Mouse (Mus musculus): ENCODE data around the gene Capzb. TPM values are rescaled to one million over a fixed set of nuclear protein-coding genes. Genes with fewer than 3 reads are reported as not detected.

The Capzb gene
- polyA plus RNA-seq, 1 experiment from 2014 or later = 324 TPM

GRCm38 (mm10) chr4:139309651-139310050 lies 117.0 kb downstream of the Capzb start:
- peaks cover 30% of the 10 kb centered on the region for H3K36me3 ChIP-seq
- no peak for ATAC-seq
- H3K4me3 ChIP-seq (replicated peaks) = peak overlapping the region; percentile 88
- WGBS = 16% methylated on average over 6 of the region's 6 CpGs
- no peaks in the 10 kb centered on the region for H3K9me3 ChIP-seq
- H3K4me1 ChIP-seq (replicated peaks) = peaks cover 24% of the 10 kb centered on the region
- H3K4me2 ChIP-seq (replicated peaks) = peak overlapping the region; percentile 97
- H3K9ac ChIP-seq (replicated peaks) = peak overlapping the region; percentile 91
- peaks cover 5% of the 10 kb centered on the region; the same call in 1 of the 2 replicates for H3K27me3 ChIP-seq
- H3K27ac ChIP-seq = no peak overlapping the region

DNA sequence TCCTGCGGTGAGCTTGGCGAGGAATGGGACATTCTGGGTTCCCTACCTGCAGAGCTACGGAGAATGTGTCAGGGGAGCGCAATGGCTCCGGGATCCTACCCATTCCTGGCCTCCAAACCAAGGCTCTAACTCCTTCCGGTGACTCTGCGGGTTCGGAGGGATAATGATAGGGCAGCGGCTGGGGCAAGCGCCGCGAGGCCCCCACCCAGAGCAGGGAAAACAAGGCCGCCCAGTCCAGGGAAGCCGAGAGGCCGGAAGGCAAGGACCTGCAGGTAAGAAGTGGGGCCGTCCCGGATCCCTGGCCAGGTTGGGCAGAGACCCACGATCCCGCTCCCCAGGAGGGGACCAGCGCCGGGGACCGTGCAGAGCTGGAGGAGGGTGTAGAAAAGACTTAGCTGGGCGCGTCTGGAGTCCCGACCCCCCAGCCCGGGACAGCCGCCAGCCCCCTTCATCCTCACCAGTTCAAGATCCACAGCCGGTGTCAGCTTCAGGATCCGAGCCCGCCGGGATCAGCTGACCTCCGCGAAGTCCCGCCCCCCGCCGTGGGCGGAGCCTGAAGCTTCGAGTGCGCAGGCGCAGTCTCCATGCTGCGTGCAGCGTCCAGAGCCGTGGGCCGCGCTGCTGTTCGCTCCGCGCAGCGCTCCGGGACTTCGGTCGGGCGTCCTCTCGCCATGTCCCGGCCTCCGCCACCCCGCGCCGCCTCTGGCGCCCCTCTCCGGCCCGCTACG lies 117.6 kb downstream of the Capzb start, which contains the start of the genes Pqlc2 and Akr7a5:
Gene Pqlc2 (minus strand): TSS at position 538 of the 728 bp plus-strand sequence.
Gene Akr7a5 (plus strand): TSS at position 574 of the 728 bp plus-strand sequence.
- H3K27ac ChIP-seq = peak within 1 kb of the TSS; percentile 52
- H3K9me3 ChIP-seq = no peaks in the 10 kb centered on the region
- peaks cover 30% of the 10 kb centered on the region for H3K36me3 ChIP-seq
- WGBS = under 1% methylated on average over 63 of the region's 63 CpGs
- peaks cover 5% of the 10 kb centered on the region; the same call in 1 of the 2 replicates for H3K27me3 ChIP-seq
- H3K4me1 ChIP-seq (replicated peaks) = peaks cover 24% of the 10 kb centered on the region
- peak within 1 kb of the TSS; percentile 91 for H3K9ac ChIP-seq (replicated peaks)
- peak; percentile 94 for ATAC-seq
- peak within 1 kb of the TSS; percentile 88 for H3K4me3 ChIP-seq (replicated peaks)
- peak within 1 kb of the TSS; percentile 97 for H3K4me2 ChIP-seq (replicated peaks)

- WGBS = under 1% methylated on average over 53 of the region's 53 CpGs
- peaks cover 32% of the 10 kb centered on the region for H3K36me3 ChIP-seq
- no peak; the same call in 1 of the 2 replicates for ATAC-seq
Observed at GRCm38 (mm10) chr4:139310899-139311701, 118.4 kb downstream of the Capzb start.

GRCm38 (mm10) chr4:139311707-139312106 lies 119.0 kb downstream of the Capzb start:
- Histone ChIP-seq H3K9ac (replicated peaks) (peak overlapping the region; percentile 91), H3K27ac (no peak overlapping the region), H3K4me1 (replicated peaks) (peaks cover 24% of the 10 kb centered on the region), H3K9me3 (no peaks in the 10 kb centered on the region), H3K36me3 (peaks cover 30% of the 10 kb centered on the region), H3K4me3 (replicated peaks) (peak overlapping the region; percentile 88), H3K4me2 (replicated peaks) (peak overlapping the region; percentile 97), H3K27me3 (peaks cover 5% of the 10 kb centered on the region; the same call in 1 of the 2 replicates)
- WGBS = 15% methylated on average over 14 of the region's 14 CpGs
- no peak for ATAC-seq

More at GRCm38 (mm10) chr4:139310899-139311701, 118.4 kb downstream of the Capzb start:
- Histone ChIP-seq H3K9me3 (no peaks in the 10 kb centered on the region), H3K4me2 (replicated peaks) (peak overlapping the region; percentile 97), H3K4me1 (replicated peaks) (peaks cover 24% of the 10 kb centered on the region), H3K27ac (peak overlapping the region; percentile 49), H3K4me3 (replicated peaks) (peak overlapping the region; percentile 88), H3K27me3 (peaks cover 5% of the 10 kb centered on the region; the same call in 1 of the 2 replicates), H3K9ac (replicated peaks) (peak overlapping the region; percentile 91)

DNA sequence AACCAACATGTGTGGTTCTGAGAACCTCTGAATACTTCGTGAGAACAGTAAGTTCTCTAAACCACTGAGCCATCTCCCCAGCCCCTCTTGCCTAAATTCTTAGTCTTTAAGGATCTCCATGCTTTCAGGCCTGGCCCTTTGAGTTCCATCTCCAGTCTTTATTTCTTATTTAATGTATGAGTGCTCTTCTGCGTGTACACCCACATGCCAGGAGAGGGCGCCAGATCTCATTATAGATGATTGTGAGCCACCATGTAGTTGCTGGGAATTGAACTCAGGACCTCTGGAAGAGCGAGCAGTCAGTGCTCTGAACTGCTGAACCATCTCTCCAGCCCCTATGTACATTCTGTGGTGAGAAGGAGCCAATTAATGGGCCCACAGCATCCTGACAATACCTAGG lies 119.9 kb downstream of the Capzb start:
- 49% methylated on average over 4 of the region's 4 CpGs for WGBS
- no peak for ATAC-seq
- Histone ChIP-seq H3K27ac (no peak overlapping the region), H3K9me3 (no peaks in the 10 kb centered on the region), H3K36me3 (peaks cover 36% of the 10 kb centered on the region), H3K27me3 (peaks cover 5% of the 10 kb centered on the region; the same call in 1 of the 2 replicates), H3K4me3 (replicated peaks) (no peak overlapping the region), H3K4me2 (replicated peaks) (no peak overlapping the region), H3K9ac (replicated peaks) (no peak overlapping the region), H3K4me1 (replicated peaks) (peaks cover 24% of the 10 kb centered on the region)

GRCm38 (mm10) chr4:139318449-139318848 lies 125.8 kb downstream of the Capzb start:
- H3K4me1 ChIP-seq (replicated peaks) = no peaks in the 10 kb centered on the region
- H3K9ac ChIP-seq (replicated peaks) = no peak overlapping the region
- peaks cover 53% of the 10 kb centered on the region for H3K36me3 ChIP-seq
- ATAC-seq = no peak
- no peak overlapping the region for H3K4me2 ChIP-seq (replicated peaks)
- 94% methylated on average over 11 of the region's 11 CpGs for WGBS
- H3K27ac ChIP-seq = no peak overlapping the region
- H3K9me3 ChIP-seq = no peaks in the 10 kb centered on the region
- H3K4me3 ChIP-seq (replicated peaks) = no peak overlapping the region
- no peaks in the 10 kb centered on the region for H3K27me3 ChIP-seq

DNA sequence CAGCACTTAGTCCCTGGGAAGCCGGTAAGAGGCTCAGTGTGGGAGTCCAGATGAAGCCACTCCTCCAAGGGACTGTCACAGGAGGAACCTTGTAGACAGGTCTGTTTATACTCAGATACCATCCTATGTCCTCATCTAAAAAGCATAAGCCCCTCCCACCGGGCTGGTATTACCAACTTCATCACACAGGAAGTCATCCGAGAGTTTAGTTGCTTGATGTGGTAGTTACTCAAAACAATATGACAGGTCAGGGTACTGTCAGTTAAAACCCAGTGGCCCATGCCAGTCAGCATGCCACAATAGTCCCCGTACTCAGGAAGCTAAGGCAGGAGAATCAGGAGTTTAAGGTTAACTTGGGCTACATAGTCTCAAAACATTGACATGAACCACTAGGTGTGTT lies 127.0 kb downstream of the Capzb start:
- Histone ChIP-seq H3K4me1 (replicated peaks) (no peaks in the 10 kb centered on the region), H3K9ac (replicated peaks) (no peak overlapping the region), H3K4me2 (replicated peaks) (no peak overlapping the region), H3K27me3 (no peaks in the 10 kb centered on the region), H3K27ac (no peak overlapping the region), H3K9me3 (no peaks in the 10 kb centered on the region), H3K4me3 (replicated peaks) (no peak overlapping the region), H3K36me3 (peaks cover 44% of the 10 kb centered on the region)
- 95% methylated on average over 4 of the region's 4 CpGs for WGBS
- ATAC-seq = no peak

GRCm38 (mm10) chr4:139330605-139331004 lies 137.9 kb downstream of the Capzb start:
- no peak for ATAC-seq
- H3K27me3 ChIP-seq = peaks cover 4% of the 10 kb centered on the region; the same call in 1 of the 2 replicates
- no peaks in the 10 kb centered on the region for H3K36me3 ChIP-seq
- WGBS = 9% methylated on average over 10 of the region's 10 CpGs
- no peaks in the 10 kb centered on the region for H3K9me3 ChIP-seq
- H3K27ac ChIP-seq = no peak overlapping the region
- peak overlapping the region; percentile 25; the same call in 1 of the 2 replicates for H3K4me2 ChIP-seq (replicated peaks)
- H3K4me3 ChIP-seq (replicated peaks) = no peak overlapping the region
- H3K4me1 ChIP-seq (replicated peaks) = no peaks in the 10 kb centered on the region
- H3K9ac ChIP-seq (replicated peaks) = no peak overlapping the region

GRCm38 (mm10) chr4:139334631-139335295 lies 142.1 kb downstream of the Capzb start:
- Histone ChIP-seq H3K9me3 (no peaks in the 10 kb centered on the region), H3K27me3 (peaks cover 20% of the 10 kb centered on the region), H3K9ac (replicated peaks) (no peak overlapping the region), H3K4me3 (replicated peaks) (no peak overlapping the region), H3K4me2 (replicated peaks) (no peak overlapping the region), H3K4me1 (replicated peaks) (no peaks in the 10 kb centered on the region), H3K27ac (no peak overlapping the region), H3K36me3 (no peaks in the 10 kb centered on the region)
- 73% methylated on average over 6 of the region's 9 CpGs for WGBS
- no peak for ATAC-seq

DNA sequence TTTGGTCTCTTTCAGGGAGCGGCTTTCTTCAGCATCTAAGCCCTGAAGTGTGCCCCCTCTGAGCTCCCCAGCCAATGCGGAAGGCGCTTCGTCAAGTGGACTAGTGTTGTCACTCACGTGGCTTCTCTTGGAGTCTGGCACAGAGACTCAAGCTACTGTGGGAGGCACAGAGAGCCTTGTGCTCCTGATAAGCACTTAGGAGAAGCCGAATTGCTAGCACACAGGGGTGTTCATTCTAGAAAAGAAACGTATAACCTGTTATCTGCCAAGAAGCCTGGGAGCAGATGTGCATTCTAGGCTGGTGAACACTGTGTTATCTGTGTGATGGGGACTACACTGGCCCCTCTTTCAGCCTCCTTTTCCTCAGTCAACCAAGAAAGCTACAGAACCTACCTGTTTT lies 142.8 kb downstream of the Capzb start:
- Histone ChIP-seq H3K27me3 (peaks cover 20% of the 10 kb centered on the region), H3K4me3 (replicated peaks) (no peak overlapping the region), H3K4me2 (replicated peaks) (no peak overlapping the region), H3K9me3 (no peaks in the 10 kb centered on the region), H3K4me1 (replicated peaks) (no peaks in the 10 kb centered on the region), H3K36me3 (no peaks in the 10 kb centered on the region), H3K27ac (no peak overlapping the region), H3K9ac (replicated peaks) (no peak overlapping the region)
- WGBS = 72% methylated on average over 7 of the region's 7 CpGs
- no peak for ATAC-seq

- Histone ChIP-seq H3K4me3 (replicated peaks) (no peak overlapping the region), H3K9me3 (no peaks in the 10 kb centered on the region), H3K4me2 (replicated peaks) (no peak overlapping the region), H3K27me3 (peaks cover 16% of the 10 kb centered on the region), H3K36me3 (no peaks in the 10 kb centered on the region), H3K4me1 (replicated peaks) (no peaks in the 10 kb centered on the region), H3K27ac (no peak overlapping the region), H3K9ac (replicated peaks) (no peak overlapping the region)
- WGBS = 34% methylated on average over 24 of the region's 24 CpGs
- no peak for ATAC-seq
Observed at GRCm38 (mm10) chr4:139336822-139337483, 144.3 kb downstream of the Capzb start.

Measured in midbrain, embryonic 13.5 days (tissue).